Mouse (Mus musculus): ENCODE data around the gene Rab11fip3. TPM values are rescaled to one million over a fixed set of nuclear protein-coding genes. Genes with fewer than 3 reads are reported as not detected.
"Not testable (repeated sequence)": the region's sequence is repeated elsewhere in the genome, so short reads cannot be mapped to it uniquely, and the experiment has no call there.

Gene Rab11fip3
- polyA plus RNA-seq, 1 experiment, result 4.0 TPM

DNA sequence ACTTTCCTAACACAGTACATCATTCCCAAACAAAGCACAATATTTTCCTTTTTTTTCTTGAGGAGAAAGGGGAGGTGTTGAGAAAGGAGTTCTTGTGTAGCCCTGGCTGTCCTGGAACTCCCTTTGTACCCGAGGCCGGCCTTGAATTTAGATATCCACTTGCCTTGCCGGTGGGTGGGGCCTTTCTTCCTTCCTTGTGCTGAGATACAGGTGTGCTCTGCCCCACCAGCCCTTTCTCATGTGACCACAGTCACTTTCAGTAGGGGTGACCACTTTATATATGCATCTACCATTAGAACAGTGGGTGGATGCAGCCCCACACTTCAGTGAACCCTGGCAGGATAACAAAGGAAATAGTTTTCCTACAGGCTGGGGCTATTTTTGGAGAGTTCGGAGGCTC is 42.4 kb upstream of the Rab11fip3 start:
- Histone ChIP-seq H3K9me3 (peaks cover 5% of the 10 kb centered on the region; the same call in 1 of the 2 replicates), H3K4me1 (peaks cover 20% of the 10 kb centered on the region), H3K36me3 (replicated peaks; ENCODE audit: low read length) (no peaks in the 10 kb centered on the region), H3K27me3 (replicated peaks) (peaks cover 65% of the 10 kb centered on the region), H3K4me3 (replicated peaks) (no peak overlapping the region)
- TF ChIP-seq GATA1 (IDR thresholded peaks at IDR 0.05; ENCODE audit: borderline replicate concordance, low read length) (no peak), FLI1 (IDR thresholded peaks at IDR 0.05; ENCODE audit: low read length) (no peak)

DNA sequence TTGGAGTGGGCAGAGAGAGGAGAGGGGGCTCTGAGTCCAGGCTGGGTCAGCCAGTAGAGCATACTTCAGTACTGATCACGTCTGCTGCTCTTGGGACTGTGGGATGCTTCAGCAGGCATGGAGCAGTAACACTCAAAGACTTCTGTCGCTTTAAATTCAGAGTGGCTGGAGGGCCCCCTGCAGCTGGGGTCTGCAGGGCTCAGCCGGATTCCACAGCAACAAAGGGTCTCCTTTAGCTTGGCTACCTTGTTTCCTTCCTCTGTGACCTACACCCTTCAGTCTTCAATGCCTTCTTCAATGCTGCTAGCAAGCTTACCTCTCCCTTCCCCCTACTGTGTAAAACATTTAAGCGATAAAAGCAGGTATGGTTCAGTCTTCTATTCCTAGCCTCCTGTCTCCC is 41.7 kb upstream of the Rab11fip3 start:
- H3K27me3 ChIP-seq (replicated peaks), result peaks cover 60% of the 10 kb centered on the region
- no peak overlapping the region for H3K4me3 ChIP-seq (replicated peaks)
- H3K9me3 ChIP-seq, result peaks cover 5% of the 10 kb centered on the region; the same call in 1 of the 2 replicates
- TF ChIP-seq GATA1 (IDR thresholded peaks at IDR 0.05; ENCODE audit: borderline replicate concordance, low read length) (no peak), FLI1 (IDR thresholded peaks at IDR 0.05; ENCODE audit: low read length) (no peak)
- H3K36me3 ChIP-seq (replicated peaks; ENCODE audit: low read length), result no peaks in the 10 kb centered on the region
- H3K4me1 ChIP-seq, result peaks cover 20% of the 10 kb centered on the region

DNA sequence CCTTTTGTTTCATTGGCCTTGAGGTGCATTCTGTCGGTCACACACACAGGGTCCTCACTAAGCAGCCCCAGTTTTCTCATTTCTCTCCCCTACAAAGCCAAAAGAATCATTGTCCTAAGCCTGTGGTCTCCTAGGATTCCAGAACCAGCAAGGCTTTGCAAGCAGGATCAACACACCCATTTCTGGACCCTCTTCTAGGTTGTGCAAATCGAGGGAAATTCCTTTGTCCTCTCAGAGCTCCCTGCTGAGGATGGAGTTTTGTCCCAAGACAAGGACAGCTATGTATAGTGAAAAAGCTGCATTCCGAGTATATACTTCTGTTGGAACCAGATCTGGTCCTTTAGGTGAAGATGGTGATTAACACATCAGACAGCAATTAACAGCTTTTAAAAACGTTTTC is 40.8 kb upstream of the Rab11fip3 start:
- peaks cover 51% of the 10 kb centered on the region for H3K27me3 ChIP-seq (replicated peaks)
- H3K9me3 ChIP-seq, result peaks cover 5% of the 10 kb centered on the region; the same call in 1 of the 2 replicates
- no peak for TF ChIP-seq FLI1 (IDR thresholded peaks at IDR 0.05; ENCODE audit: low read length)
- TF ChIP-seq GATA1 (IDR thresholded peaks at IDR 0.05; ENCODE audit: borderline replicate concordance, low read length), result no peak
- no peak overlapping the region for H3K4me3 ChIP-seq (replicated peaks)
- no peaks in the 10 kb centered on the region for H3K36me3 ChIP-seq (replicated peaks; ENCODE audit: low read length)
- H3K4me1 ChIP-seq, result peaks cover 24% of the 10 kb centered on the region

DNA sequence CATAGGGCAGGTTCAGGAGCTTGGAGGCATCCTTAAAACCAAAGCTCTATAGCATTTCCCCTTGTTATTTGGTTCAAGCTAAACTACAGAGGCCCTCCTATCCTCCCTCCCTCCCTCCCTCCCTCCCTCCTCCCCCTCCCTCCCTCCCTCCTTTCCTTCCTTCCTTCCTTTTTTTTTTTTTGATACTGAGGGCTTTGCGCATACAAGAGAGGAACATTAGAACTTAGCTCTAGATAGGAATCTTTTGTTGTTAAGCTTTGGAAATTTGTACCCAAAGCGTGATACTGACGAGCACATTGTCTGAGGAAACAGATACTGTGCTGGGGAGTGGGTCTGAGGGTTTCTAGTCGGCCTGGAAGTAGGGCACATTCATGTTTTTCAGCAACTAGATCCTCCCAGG is 36.3 kb upstream of the Rab11fip3 start:
- TF ChIP-seq FLI1 (IDR thresholded peaks at IDR 0.05; ENCODE audit: low read length) (no peak), GATA1 (IDR thresholded peaks at IDR 0.05; ENCODE audit: borderline replicate concordance, low read length) (no peak)

DNA sequence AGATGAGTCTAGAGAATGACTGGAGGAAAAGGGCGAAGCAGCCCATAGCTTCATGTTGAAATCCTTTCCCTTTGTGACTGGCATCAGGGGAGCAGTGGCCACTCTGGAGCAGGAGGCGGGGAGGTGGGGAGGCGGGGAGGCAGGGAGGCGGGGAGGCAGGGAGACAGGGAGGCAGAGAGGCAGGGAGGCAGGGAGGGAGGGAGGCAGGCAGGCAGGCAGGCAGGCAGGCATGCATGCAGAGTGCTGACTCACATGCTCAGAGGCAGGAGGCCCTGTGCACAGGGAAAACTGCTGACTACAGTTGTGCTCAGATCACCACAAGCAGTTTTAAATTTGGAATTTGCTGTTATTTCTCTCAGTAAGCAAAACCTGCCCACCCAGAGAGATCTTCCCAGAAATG is 32.1 kb upstream of the Rab11fip3 start:
- Histone ChIP-seq H3K4me3 (replicated peaks) (peak overlapping the region; percentile 77), H3K27me3 (replicated peaks) (peaks cover 4% of the 10 kb centered on the region), H3K4me1 (peaks cover 41% of the 10 kb centered on the region), H3K9me3 (no peaks in the 10 kb centered on the region), H3K36me3 (replicated peaks; ENCODE audit: low read length) (no peaks in the 10 kb centered on the region)
- TF ChIP-seq GATA1 (IDR thresholded peaks at IDR 0.05; ENCODE audit: borderline replicate concordance, low read length), result no peak
- no peak for TF ChIP-seq FLI1 (IDR thresholded peaks at IDR 0.05; ENCODE audit: low read length)

More for the DNA sequence above, 36.3 kb upstream of the Rab11fip3 start:
- Histone ChIP-seq H3K4me3 (replicated peaks) (no peak overlapping the region), H3K9me3 (peaks cover 5% of the 10 kb centered on the region; the same call in 1 of the 2 replicates), H3K36me3 (replicated peaks; ENCODE audit: low read length) (no peaks in the 10 kb centered on the region), H3K27me3 (replicated peaks) (peaks cover 9% of the 10 kb centered on the region), H3K4me1 (peaks cover 32% of the 10 kb centered on the region)

DNA sequence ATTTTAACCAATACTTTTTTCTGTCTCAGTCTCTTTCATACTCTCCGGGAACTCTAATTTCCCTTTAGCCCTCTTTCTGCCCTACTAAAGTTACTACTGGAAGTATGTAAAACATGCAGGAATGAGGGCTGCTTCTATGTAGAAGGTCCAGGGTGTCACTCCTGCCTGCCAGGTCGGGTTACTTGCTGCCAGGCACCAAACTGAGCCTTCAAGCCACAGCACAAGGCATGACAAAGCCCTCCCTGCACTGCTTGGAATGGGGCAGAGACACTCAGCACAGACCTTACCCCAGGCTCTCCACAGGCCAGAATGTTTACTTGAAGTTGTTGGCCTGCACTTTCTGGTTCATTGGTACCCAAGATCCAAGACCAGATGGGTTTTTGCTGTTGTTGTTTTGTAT is 30.8 kb upstream of the Rab11fip3 start:
- TF ChIP-seq FLI1 (IDR thresholded peaks at IDR 0.05; ENCODE audit: low read length) (no peak), GATA1 (IDR thresholded peaks at IDR 0.05; ENCODE audit: borderline replicate concordance, low read length) (no peak)
- peaks cover 7% of the 10 kb centered on the region for H3K27me3 ChIP-seq (replicated peaks)
- no peak overlapping the region for H3K4me3 ChIP-seq (replicated peaks)

DNA sequence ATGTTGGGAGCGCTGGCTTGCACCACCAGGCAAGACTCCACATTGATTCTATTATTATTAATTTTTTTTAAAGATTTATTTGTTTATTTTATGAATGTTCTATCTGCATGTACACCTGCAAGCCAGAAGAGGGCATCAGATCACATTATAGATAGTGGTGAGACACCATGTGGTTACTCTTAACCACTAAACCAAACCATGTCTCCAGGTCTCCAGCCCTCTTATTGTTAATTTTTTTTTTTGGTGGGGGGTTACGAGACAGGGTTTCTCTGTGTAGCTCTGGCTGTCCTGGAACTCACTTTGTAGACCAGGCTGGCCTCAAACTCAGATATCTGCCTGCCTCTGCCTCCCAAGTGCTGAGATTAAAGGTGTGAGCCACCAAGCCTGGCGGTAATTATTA is 30.0 kb upstream of the Rab11fip3 start:
- not testable (repeated sequence) for H3K9me3 ChIP-seq; H3K4me3 ChIP-seq (replicated peaks); H3K36me3 ChIP-seq (replicated peaks; ENCODE audit: low read length)
- peaks cover 16% of the 10 kb centered on the region for H3K27me3 ChIP-seq (replicated peaks)
- peaks cover 47% of the 10 kb centered on the region for H3K4me1 ChIP-seq

More for the DNA sequence above, 30.8 kb upstream of the Rab11fip3 start:
- Histone ChIP-seq H3K36me3 (replicated peaks; ENCODE audit: low read length) (no peaks in the 10 kb centered on the region), H3K9me3 (no peaks in the 10 kb centered on the region), H3K4me1 (peaks cover 41% of the 10 kb centered on the region)

DNA sequence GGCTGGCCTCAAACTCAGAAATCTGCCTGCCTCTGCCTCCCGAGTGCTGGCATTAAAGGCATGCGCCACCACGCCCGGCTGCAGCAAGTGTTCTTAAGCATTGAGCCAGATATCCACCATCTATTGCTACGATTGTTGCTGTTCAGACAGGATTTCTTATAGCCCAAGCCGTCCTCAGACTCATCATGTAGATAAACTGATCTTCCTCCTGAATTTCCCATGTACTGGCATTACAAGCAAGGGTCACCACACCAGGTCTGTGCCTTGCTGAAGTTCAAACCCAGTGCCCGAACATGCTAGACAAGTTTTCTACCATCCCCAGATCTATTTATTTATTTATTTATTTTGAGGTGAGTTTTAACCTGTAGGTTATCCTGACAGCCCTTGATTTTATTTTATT is 29.1 kb upstream of the Rab11fip3 start:
- H3K27me3 ChIP-seq (replicated peaks), result peaks cover 23% of the 10 kb centered on the region
- TF ChIP-seq FLI1 (IDR thresholded peaks at IDR 0.05; ENCODE audit: low read length), result no peak
- TF ChIP-seq GATA1 (IDR thresholded peaks at IDR 0.05; ENCODE audit: borderline replicate concordance, low read length), result no peak

DNA sequence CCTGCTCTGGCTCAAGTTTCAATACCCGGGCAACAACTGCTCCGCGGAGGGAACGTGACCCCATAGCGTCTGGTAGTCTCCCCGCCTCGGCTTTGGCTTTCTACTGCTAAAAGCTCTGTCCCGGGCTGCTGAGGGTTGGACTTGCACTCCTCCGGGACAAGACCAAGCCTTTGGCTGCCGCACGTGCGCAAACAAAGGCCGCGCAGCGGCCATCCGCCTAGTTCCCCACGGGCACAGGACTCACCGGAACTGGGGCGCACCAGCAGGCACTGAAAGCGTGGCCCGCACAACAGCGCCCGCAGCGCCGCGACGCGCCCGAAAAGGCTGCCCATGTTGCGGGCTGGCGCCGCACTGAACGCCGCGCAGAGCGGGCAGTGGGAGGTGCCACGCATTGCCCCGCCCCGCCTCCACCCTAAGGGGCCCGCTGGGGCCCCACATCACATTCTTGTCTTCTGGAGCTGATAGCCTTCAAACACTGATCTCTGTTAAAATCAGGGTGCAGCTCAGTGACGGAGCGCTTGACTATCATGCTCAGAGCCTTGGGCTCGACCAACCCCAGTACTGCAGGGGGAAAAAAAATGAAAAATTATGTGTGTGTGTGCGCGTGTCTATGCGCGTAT is 25.9 kb upstream of the Rab11fip3 start, which contains the start of gene Nme4:
Gene Nme4, minus strand, starts transcription at position 482 of the 620 bp plus-strand sequence.
- TF ChIP-seq GATA1 (IDR thresholded peaks at IDR 0.05; ENCODE audit: borderline replicate concordance, low read length) (no peak), FLI1 (IDR thresholded peaks at IDR 0.05; ENCODE audit: low read length) (no peak)
- peak within 1 kb of the TSS; percentile 91 for H3K4me3 ChIP-seq (replicated peaks)
- peaks cover 29% of the 10 kb centered on the region for H3K27me3 ChIP-seq (replicated peaks)
- H3K4me1 ChIP-seq, result peaks cover 29% of the 10 kb centered on the region
- H3K36me3 ChIP-seq (replicated peaks; ENCODE audit: low read length), result peaks cover 4% of the 10 kb centered on the region
- peaks cover 4% of the 10 kb centered on the region for H3K9me3 ChIP-seq

More for the DNA sequence above, 29.1 kb upstream of the Rab11fip3 start:
- Histone ChIP-seq H3K4me1 (peaks cover 52% of the 10 kb centered on the region), H3K36me3 (replicated peaks; ENCODE audit: low read length) (no peaks in the 10 kb centered on the region), H3K9me3 (no peaks in the 10 kb centered on the region), H3K4me3 (replicated peaks) (no peak overlapping the region)

DNA sequence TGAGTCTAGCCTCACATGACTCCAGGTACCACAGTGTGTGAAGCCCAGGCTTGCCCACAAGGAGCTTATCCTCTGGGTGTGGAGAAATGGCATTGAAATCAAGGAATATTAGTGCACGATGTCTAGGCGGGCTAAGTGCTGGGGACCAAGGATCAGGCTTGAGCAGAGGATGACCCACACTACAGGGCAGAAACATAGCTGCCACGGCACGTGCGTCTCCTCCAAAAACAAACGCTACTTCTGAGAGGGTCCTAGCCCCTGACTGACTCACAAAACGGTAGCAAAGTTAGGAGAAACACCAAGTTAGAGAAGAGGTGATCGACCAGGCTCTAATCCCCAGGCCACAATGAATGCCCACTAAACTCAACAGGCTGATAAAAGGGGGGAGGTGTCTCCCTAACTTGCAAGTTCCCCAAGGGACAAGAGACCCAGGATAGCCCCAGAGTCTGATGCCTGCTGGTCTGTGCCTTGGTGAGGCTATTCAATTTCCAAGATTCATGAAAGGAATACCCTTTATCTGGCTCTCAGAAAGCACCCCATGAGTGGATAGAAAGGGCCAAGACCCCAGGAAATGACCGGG is 25.3 kb upstream of the Rab11fip3 start:
- Histone ChIP-seq H3K27me3 (replicated peaks) (peaks cover 30% of the 10 kb centered on the region), H3K9me3 (peaks cover 4% of the 10 kb centered on the region), H3K4me1 (peaks cover 33% of the 10 kb centered on the region), H3K36me3 (replicated peaks; ENCODE audit: low read length) (peaks cover 4% of the 10 kb centered on the region), H3K4me3 (replicated peaks) (peak overlapping the region; percentile 91)
- no peak for TF ChIP-seq FLI1 (IDR thresholded peaks at IDR 0.05; ENCODE audit: low read length)
- TF ChIP-seq GATA1 (IDR thresholded peaks at IDR 0.05; ENCODE audit: borderline replicate concordance, low read length), result no peak
